Mouse (Mus musculus) mature B cell (primary cell): ENCODE data around the gene Idh3b.

Experiments
- in situ Hi-C: fragments of 300-500 bp; cut with MboI; formaldehyde crosslinking; loops from 2 replicates; pipeline ENCODE4 v1.14.3; 2019

Gene Idh3b

GRCm38 (mm10) chr2:130283854-130284654 lies at the start of gene Idh3b:
Gene Idh3b, minus strand, starts transcription at chr2:130284547.
- in situ Hi-C loops, result loop anchor here (10.0 to 25.0 kb wide), 2 partner anchors 131 to 378 kb away; partner anchors contain the start of genes Ddrgk1 and Itpa

GRCm38 (mm10) chr2:130329502-130329901 lies 45.2 kb upstream of the Idh3b start:
- in situ Hi-C loops, result no loop called here

DNA sequence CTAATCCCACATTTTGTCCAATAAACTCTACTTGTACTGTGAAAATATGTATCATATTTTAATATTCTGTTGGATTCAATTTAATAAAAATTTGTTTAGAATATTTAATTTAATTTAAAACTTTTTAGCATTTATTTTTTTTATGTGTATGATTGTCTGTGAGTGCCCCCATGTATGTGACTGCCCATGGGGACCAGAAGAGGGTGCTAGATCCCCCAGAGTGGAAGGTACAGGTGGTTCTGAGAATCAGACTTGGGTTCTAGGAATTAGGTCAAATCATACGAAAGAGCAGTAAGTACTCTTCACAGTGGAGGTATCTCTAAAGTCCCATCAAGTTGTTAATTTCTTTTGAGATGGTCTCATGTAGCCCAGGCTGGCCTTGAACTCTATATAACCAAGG lies 42.7 kb upstream of the Idh3b start:
- in situ Hi-C loops, result no loop called here

DNA sequence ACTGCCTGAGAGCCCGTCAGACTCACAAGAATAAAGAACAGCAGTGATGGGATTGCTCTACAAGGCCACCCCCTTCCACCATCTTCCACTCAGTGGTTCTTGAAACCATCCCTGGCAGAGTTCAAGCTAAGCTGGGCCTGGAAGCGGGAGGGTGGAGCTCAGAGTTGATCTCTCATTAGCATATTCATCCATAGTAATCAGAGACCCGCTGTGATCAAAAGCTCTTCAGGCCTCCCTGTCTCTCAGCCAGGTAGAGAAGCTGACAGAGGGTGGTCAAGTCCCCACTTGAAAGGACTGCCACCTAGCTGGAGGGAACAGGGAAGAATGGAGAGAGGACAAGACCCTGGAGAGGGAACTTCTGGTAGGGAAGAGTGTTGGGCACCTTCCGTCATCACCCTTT lies 18.7 kb upstream of the Idh3b start:
- in situ Hi-C loops, result no loop called here

DNA sequence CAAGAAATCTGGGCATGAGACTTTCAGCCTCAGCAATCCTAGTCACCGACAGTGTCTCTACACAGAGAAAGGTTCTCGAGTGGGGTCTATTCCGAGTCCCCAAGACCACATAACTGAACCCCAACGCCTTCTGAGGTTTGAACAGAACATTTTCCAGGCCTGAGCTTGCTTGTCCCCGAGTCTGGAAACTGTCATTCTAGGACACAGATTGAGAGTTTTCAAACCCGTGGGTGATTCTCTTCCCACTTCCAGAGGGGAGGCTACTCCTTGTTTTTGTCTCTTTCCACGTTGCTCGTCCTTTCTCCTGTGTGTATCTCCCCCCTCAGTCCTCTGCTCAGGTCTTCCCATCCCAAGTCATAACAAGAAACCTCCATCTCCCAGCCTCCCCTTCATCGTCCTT lies 13.2 kb upstream of the Idh3b start:
- in situ Hi-C loops, result loop anchor here (25.0 kb wide), 1 partner anchor 365 kb away; the partner anchor contains the start of genes Ddrgk1 and Itpa

GRCm38 (mm10) chr2:130296134-130296745 lies 11.9 kb upstream of the Idh3b start:
- in situ Hi-C loops, result loop anchor here (25.0 kb wide), 1 partner anchor 366 kb away; the partner anchor contains the start of genes Ddrgk1 and Itpa

GRCm38 (mm10) chr2:130295331-130296133 lies 11.2 kb upstream of the Idh3b start:
- in situ Hi-C loops, result loop anchor here (25.0 kb wide), 1 partner anchor 367 kb away; the partner anchor contains the start of genes Ddrgk1 and Itpa

DNA sequence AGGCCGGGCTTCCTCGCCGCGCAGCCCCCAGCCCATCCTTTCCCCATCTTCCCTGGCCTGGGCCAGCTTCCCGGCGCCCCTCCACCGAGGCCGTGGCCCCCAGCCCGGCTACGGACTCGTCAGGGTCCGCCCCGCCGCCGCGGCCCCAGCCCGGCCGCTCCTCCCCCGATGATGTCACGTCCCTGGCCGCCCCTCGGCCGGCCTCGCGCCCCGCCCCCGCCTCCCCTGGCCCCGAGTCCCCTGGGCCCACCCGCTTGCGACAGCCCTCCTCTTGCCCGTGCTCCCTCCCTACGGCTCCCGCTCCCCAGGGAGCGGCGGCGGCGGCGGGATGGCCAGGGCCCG lies 10.6 kb upstream of the Idh3b start, which contains the start of gene Ebf4:
TSS of gene Ebf4 (plus strand) at position 234 of the 342 bp plus-strand sequence.
- in situ Hi-C loops, result loop anchor here (25.0 kb wide), 1 partner anchor 367 kb away; the partner anchor contains the start of genes Ddrgk1 and Itpa

DNA sequence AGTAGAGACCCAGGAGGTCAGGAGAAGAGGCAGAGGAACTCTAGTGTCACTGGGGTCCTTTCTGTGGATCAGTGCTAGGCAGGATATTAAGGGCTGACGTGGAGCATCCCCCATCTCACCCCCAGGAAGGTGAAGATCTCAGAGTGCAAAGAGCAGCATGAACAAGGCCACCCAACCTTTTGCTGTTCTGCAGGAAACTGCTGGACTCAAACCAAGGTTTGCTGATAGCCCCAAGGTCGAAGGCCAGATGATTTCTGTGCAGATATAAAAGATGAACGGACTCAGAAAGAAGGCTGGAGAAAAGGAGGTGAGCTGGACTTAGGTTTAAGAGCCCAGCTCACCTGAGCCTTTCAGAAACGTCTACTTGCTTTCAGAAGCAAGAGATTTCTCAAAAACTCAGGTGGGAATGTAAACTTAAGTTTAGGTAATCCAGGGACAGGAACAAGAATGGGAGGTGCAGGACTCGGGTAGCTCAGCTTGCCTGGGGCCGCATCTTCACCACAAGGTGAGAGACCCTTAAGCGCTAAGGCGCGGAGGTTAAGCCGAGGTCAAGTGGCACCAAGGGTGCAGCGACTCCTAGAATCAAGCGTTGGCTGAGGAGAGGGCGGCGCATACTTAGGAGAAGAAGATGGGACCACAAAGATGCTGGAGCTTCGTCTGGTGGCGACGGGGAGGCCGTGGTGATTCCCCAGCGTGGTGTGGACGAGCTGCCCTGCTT lies 10.0 kb upstream of the Idh3b start:
- in situ Hi-C loops, result loop anchor here (25.0 kb wide), 1 partner anchor 368 kb away; the partner anchor contains the start of genes Ddrgk1 and Itpa

GRCm38 (mm10) chr2:130293486-130293885 lies 9.1 kb upstream of the Idh3b start:
- in situ Hi-C loops, result loop anchor here (25.0 kb wide), 1 partner anchor 369 kb away; the partner anchor contains the start of genes Ddrgk1 and Itpa

GRCm38 (mm10) chr2:130293009-130293408 lies 8.7 kb upstream of the Idh3b start:
- in situ Hi-C loops, result loop anchor here (25.0 kb wide), 1 partner anchor 369 kb away; the partner anchor contains the start of genes Ddrgk1 and Itpa

DNA sequence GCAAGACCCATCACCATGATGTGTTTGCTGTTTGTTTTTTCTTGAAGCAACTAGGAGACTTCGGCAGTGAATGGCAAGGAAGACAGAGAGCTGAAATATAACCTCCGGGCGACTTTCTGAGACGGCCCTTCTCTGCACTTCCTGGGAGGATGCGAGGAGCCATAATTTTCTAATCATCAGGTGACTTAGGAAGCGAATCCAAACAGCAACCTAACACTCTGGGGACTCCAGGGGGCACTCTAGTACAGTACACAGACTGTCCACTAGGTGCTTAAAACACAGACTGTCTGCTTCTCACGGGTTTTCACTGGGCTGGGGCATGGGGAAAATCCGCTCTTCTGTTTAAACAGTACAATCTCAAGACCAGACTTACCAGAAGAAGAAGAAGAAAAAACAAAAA lies 7.1 kb upstream of the Idh3b start:
- in situ Hi-C loops, result loop anchor here (25.0 kb wide), 1 partner anchor 371 kb away; the partner anchor contains the start of genes Ddrgk1 and Itpa

GRCm38 (mm10) chr2:130289086-130289485 lies 4.7 kb upstream of the Idh3b start:
- in situ Hi-C loops, result loop anchor here (10.0 to 25.0 kb wide), 2 partner anchors 126 to 373 kb away; partner anchors contain the start of genes Ddrgk1 and Itpa

- in situ Hi-C loops, result loop anchor here (10.0 to 25.0 kb wide), 2 partner anchors 134 to 381 kb away; partner anchors contain the start of genes Ddrgk1 and Itpa
Observed at GRCm38 (mm10) chr2:130280818-130281217, 3.5 kb downstream of the Idh3b start.

- in situ Hi-C loops, result loop anchor here (10.0 to 25.0 kb wide), 2 partner anchors 135 to 382 kb away; partner anchors contain the start of genes Ddrgk1 and Itpa
Observed at GRCm38 (mm10) chr2:130280224-130280623, 4.1 kb downstream of the Idh3b start.

- in situ Hi-C loops, result loop anchor here (10.0 to 25.0 kb wide), 2 partner anchors 135 to 383 kb away; partner anchors contain the start of genes Ddrgk1 and Itpa
Observed at GRCm38 (mm10) chr2:130279600-130280091, 4.7 kb downstream of the Idh3b start.

GRCm38 (mm10) chr2:130275649-130276048 lies 8.7 kb downstream of the Idh3b start:
- in situ Hi-C loops, result loop anchor here (25.0 kb wide), 1 partner anchor 387 kb away; the partner anchor contains the start of genes Ddrgk1 and Itpa

DNA sequence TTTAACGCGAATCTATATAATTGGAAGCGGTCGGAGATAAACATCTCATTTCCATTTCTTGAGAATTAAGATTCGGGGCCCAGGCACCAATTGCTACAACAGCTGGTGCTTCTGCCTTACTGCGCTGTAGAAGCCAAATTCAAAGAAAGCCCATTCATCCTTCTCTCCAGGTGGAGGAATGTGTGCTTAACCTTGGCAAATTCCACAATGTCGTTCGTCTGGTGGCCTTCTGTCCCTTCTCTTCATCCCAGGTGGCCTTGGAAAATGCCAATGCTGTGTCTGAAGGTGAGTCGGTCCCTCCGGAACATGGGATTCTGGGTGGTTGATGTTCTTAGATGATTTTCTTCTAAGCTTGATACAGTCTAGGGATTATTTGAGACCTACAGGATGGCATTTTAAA lies 9.5 kb downstream of the Idh3b start:
- in situ Hi-C loops, result loop anchor here (25.0 kb wide), 1 partner anchor 387 kb away; the partner anchor contains the start of genes Ddrgk1 and Itpa

DNA sequence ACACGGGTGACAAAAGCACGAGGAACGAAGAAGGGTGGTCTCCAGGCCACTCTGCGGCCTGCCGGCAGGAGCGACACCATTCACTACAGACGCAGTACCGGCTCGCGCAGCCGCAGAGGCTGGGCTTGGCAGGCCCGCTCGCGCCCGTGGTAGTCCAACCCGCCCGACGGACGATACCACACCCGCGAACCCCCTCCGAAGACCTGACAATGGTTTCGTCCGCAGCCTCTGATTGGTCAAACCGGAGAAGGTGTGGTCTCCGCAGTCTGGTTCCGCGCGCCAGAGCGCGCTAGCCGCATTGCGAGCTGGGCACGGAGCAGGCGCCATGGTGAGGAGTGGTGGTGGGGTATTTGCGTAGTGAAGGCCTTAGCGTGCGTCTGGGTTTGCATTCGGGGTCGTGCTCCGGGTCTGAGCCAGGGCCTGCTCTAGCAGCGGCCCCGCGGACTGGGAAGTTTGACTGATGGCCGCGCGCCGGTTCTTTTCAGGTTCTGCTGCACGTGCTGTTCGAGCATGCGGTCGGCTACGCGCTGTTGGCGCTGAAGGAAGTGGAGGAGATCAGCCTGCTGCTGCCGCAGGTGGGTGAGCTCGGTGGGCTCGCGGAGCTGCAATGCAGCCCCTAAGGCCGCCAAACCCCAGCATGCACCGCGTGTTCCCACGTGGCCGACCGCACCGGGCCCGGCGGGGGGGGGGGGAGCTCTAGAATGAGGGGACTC lies 10.0 kb downstream of the Idh3b start, which contains the start of gene Nop56:
TSS of gene Nop56 (plus strand) at position 282 of the 713 bp plus-strand sequence.
- in situ Hi-C loops, result no loop called here
